Mouse (Mus musculus) kidney, postnatal 25 days (tissue): ENCODE data around the gene Zfp64.

Source experiments
- DNase-seq, 2 experiments: peaks; one replicate each; pipeline ENCODE4 v3.0.0; 2021; ENCODE audit warnings: mixed read lengths in 2 of 2

The Zfp64 gene

GRCm38 (mm10) chr2:168948506-168948905, 6.9 kb downstream of the Zfp64 start:
- peak in 1 of 2 experiments; percentile 20 for DNase-seq

GRCm38 (mm10) chr2:168947663-168948062, 7.7 kb downstream of the Zfp64 start:
- peak; percentile 49 to 63 for DNase-seq

- peak in 1 of 2 experiments; percentile 19 for DNase-seq
Observed at GRCm38 (mm10) chr2:168944011-168944410, 11.4 kb downstream of the Zfp64 start.

GRCm38 (mm10) chr2:168939941-168940340, 15.4 kb downstream of the Zfp64 start:
- DNase-seq, result no peak

- no peak for DNase-seq
Observed at GRCm38 (mm10) chr2:168939261-168939933, 16.0 kb downstream of the Zfp64 start.

- no peak for DNase-seq
Observed at GRCm38 (mm10) chr2:168936896-168937295, 18.5 kb downstream of the Zfp64 start.

- DNase-seq, result no peak
Observed at GRCm38 (mm10) chr2:168935165-168935564, 20.2 kb downstream of the Zfp64 start.

- no peak for DNase-seq
Observed at GRCm38 (mm10) chr2:168931686-168932085, 23.7 kb downstream of the Zfp64 start.

- peak; percentile 76 to 89 for DNase-seq
Observed at GRCm38 (mm10) chr2:168929691-168930090, 25.7 kb downstream of the Zfp64 start.

- DNase-seq, result no peak
Observed at GRCm38 (mm10) chr2:168927401-168927800, 28.0 kb downstream of the Zfp64 start.

GRCm38 (mm10) chr2:168926257-168926810, 29.1 kb downstream of the Zfp64 start:
- DNase-seq, result no peak

GRCm38 (mm10) chr2:168923706-168924105, 31.7 kb downstream of the Zfp64 start:
- peak in 1 of 2 experiments; percentile 57 for DNase-seq

GRCm38 (mm10) chr2:168922466-168922865, 32.9 kb downstream of the Zfp64 start:
- no peak for DNase-seq

GRCm38 (mm10) chr2:168920007-168920406, 35.4 kb downstream of the Zfp64 start:
- no peak for DNase-seq

GRCm38 (mm10) chr2:168912901-168913721, 42.3 kb downstream of the Zfp64 start:
- DNase-seq, result no peak

GRCm38 (mm10) chr2:168912051-168912891, 43.1 kb downstream of the Zfp64 start:
- peak; percentile 17 to 48 for DNase-seq

GRCm38 (mm10) chr2:168911527-168911926, 43.9 kb downstream of the Zfp64 start:
- no peak for DNase-seq

- DNase-seq, result no peak
Observed at GRCm38 (mm10) chr2:168906022-168906421, 49.4 kb downstream of the Zfp64 start.

GRCm38 (mm10) chr2:168904846-168905245, 50.5 kb downstream of the Zfp64 start:
- DNase-seq, result no peak

- DNase-seq, result peak in 1 of 2 experiments; percentile 54
Observed at GRCm38 (mm10) chr2:168904188-168904587, 51.2 kb downstream of the Zfp64 start.

- peak in 1 of 2 experiments; percentile 61 for DNase-seq
Observed at GRCm38 (mm10) chr2:168902634-168903033, 52.8 kb downstream of the Zfp64 start.

GRCm38 (mm10) chr2:168897906-168898305, 57.5 kb downstream of the Zfp64 start:
- DNase-seq, result no peak

- no peak for DNase-seq
Observed at GRCm38 (mm10) chr2:168895531-168895930, 59.9 kb downstream of the Zfp64 start.
